Mouse (Mus musculus) midbrain, postnatal 0 days (tissue): Measurements from ENCODE around the gene Kdm7a. TPM values are rescaled to one million over a fixed set of nuclear protein-coding genes. Genes with fewer than 3 reads are reported as not detected.

Source experiments
- ATAC-seq: fragments of 200-750 bp; cut with Nextera tagmentation; 2 replicates; pipeline ENCODE4 v1.8.0; 2017; ENCODE audit warnings: moderate number of reproducible peaks, mild to moderate bottlenecking, moderate TSS enrichment, moderate library complexity; ENCODE audit not compliant: low FRiP score
- DNase-seq: peaks from one replicate; pipeline ENCODE4 v3.0.0-alpha.2; 2015; ENCODE audit warnings: low spot score
- H3K27ac ChIP-seq: fragments of 300-500 bp; sonication (generic); 2 replicates; pipeline ENCODE4 v1.5.1; 2014; ENCODE audit warnings: low read depth, mild to moderate bottlenecking, low read length, mixed read lengths
- H3K27me3 ChIP-seq: fragments of 300-500 bp; sonication (generic); 2 replicates; pipeline ENCODE4 v1.6.1; 2014; ENCODE audit warnings: low read length, control low read depth, mixed read lengths; ENCODE audit not compliant: insufficient read depth
- H3K36me3 ChIP-seq: fragments of 300-500 bp; sonication (generic); 2 replicates; pipeline ENCODE4 v1.6.1; 2014; ENCODE audit warnings: low read length, control low read depth, mixed read lengths; ENCODE audit not compliant: insufficient read depth
- H3K4me1 ChIP-seq: fragments of 300-500 bp; sonication (generic); 2 replicates; pipeline ENCODE4 v1.6.1; 2014; ENCODE audit warnings: mild to moderate bottlenecking, control low read depth, antibody characterized with exemption, low read length, mixed read lengths; ENCODE audit not compliant: insufficient read depth
- H3K4me2 ChIP-seq: fragments of 300-500 bp; sonication (generic); 2 replicates; pipeline ENCODE4 v1.6.1; 2014; ENCODE audit warnings: low read depth, mild to moderate bottlenecking, low read length, mixed read lengths; ENCODE audit not compliant: poor library complexity, severe bottlenecking
- H3K4me3 ChIP-seq: fragments of 300-500 bp; sonication (generic); 2 replicates; pipeline ENCODE4 v1.5.1; 2014; ENCODE audit warnings: low read depth, mild to moderate bottlenecking, low read length, moderate library complexity
- H3K9ac ChIP-seq: fragments of 300-500 bp; sonication (generic); replicated peaks from 2 replicates; pipeline ENCODE4 v1.6.1; 2014; ENCODE audit warnings: mild to moderate bottlenecking, low read length, moderate library complexity, mixed read lengths; ENCODE audit not compliant: poor library complexity, severe bottlenecking
- H3K9me3 ChIP-seq: fragments of 300-500 bp; sonication (generic); 2 replicates; pipeline ENCODE4 v1.6.1; 2016; ENCODE audit warnings: low read length, control low read depth
- CTCF ChIP-seq: IDR thresholded peaks from 2 replicates; pipeline ENCODE4 v1.5.1; 2016; ENCODE audit warnings: antibody characterized with exemption, mild to moderate bottlenecking
- WGBS: fragments of 180-500 bp; shearing (Covaris S2); extraction: QIAGEN DNeasy Blood & Tissue Kit; methylation state at CpG from one replicate; pipeline ENCODE4 v1.1.7; 2014; 5-methylcytosine and 5-hydroxymethylcytosine counted together
- polyA plus RNA-seq: library from polyadenylated mRNA; unstranded; fragments of >200 nt; fragmentation: Nextera tagmentation; extraction: Ambion mirVana; gene quantifications from 2 replicates; pipeline ENCODE4 v1.2.1, GENCODE M21; 2015
- total RNA-seq: library from RNA; depleted of rRNA; stranded (reverse); fragments of >200 nt; gene quantifications from 2 replicates; pipeline ENCODE4 v1.2.3, GENCODE M21; 2014

Kdm7a gene
- total and polyA plus RNA-seq, 2 experiments from 2014 or later, result 1.5 to 5.4 TPM

- WGBS, result 41% methylated on average over 8 of the region's 8 CpGs
- H3K4me3 ChIP-seq, result no peak overlapping the region
- H3K9ac ChIP-seq, result no peak overlapping the region
- H3K27ac ChIP-seq, result peak overlapping the region; percentile 51
- TF ChIP-seq CTCF, result no peak
- no peak overlapping the region for H3K4me2 ChIP-seq
- H3K27me3 ChIP-seq, result no peaks in the 10 kb centered on the region
- DNase-seq (peak; percentile 95), ATAC-seq (peak; percentile 54; the same call in 1 of the 2 replicates)
- no peaks in the 10 kb centered on the region for H3K9me3 ChIP-seq
- no peaks in the 10 kb centered on the region for H3K36me3 ChIP-seq
- no peaks in the 10 kb centered on the region for H3K4me1 ChIP-seq
These were observed 36.3 kb upstream of the Kdm7a start for GRCm38 (mm10) chr6:39242718-39243471.

GRCm38 (mm10) chr6:39241421-39241891 is 34.9 kb upstream of the Kdm7a start:
- H3K27me3 ChIP-seq, result no peaks in the 10 kb centered on the region
- no peak overlapping the region for H3K4me2 ChIP-seq
- H3K9ac ChIP-seq, result no peak overlapping the region
- no peak overlapping the region for H3K4me3 ChIP-seq
- DNase-seq (peak; percentile 16), ATAC-seq (no peak)
- H3K27ac ChIP-seq, result no peak overlapping the region
- WGBS, result 83% methylated on average over 4 of the region's 4 CpGs
- H3K9me3 ChIP-seq, result no peaks in the 10 kb centered on the region
- H3K36me3 ChIP-seq, result no peaks in the 10 kb centered on the region
- TF ChIP-seq CTCF, result no peak
- no peaks in the 10 kb centered on the region for H3K4me1 ChIP-seq

DNA sequence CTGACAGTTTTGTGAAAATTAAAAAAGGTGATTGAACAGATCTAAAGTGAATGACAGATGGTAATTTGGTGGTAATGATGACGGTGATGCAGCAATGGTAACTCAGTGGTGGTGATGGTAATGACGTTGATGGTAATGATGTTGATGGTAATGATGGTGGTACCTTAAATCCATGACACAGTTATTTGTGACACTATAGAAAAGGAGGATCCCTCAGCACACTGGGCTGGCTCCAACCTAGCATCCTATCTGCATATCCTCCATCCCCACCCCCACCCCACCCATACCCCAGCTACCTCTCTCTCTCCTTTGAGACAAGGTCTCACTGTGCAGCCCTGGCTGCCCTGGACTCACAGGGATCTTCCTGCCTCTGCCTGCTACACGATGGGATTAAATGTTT is 34.4 kb upstream of the Kdm7a start:
- no peak for DNase-seq
- Histone ChIP-seq H3K9me3 (no peaks in the 10 kb centered on the region), H3K27ac (no peak overlapping the region), H3K27me3 (no peaks in the 10 kb centered on the region), H3K9ac (no peak overlapping the region), H3K4me2 (no peak overlapping the region), H3K36me3 (no peaks in the 10 kb centered on the region), H3K4me3 (no peak overlapping the region), H3K4me1 (no peaks in the 10 kb centered on the region)
- no peak for ATAC-seq
- no peak for TF ChIP-seq CTCF
- WGBS, result 90% methylated on average over 3 of the region's 3 CpGs

- no peak for DNase-seq
- no peak overlapping the region for H3K4me2 ChIP-seq
- H3K4me3 ChIP-seq, result no peak overlapping the region
- no peak overlapping the region for H3K27ac ChIP-seq
- no peaks in the 10 kb centered on the region for H3K36me3 ChIP-seq
- H3K4me1 ChIP-seq, result no peaks in the 10 kb centered on the region
- 64% methylated on average over 3 of the region's 3 CpGs for WGBS
- no peaks in the 10 kb centered on the region for H3K9me3 ChIP-seq
- no peak overlapping the region for H3K9ac ChIP-seq
- no peaks in the 10 kb centered on the region for H3K27me3 ChIP-seq
- no peak for ATAC-seq
- no peak for TF ChIP-seq CTCF
These were observed 31.3 kb upstream of the Kdm7a start for GRCm38 (mm10) chr6:39237887-39238286.

DNA sequence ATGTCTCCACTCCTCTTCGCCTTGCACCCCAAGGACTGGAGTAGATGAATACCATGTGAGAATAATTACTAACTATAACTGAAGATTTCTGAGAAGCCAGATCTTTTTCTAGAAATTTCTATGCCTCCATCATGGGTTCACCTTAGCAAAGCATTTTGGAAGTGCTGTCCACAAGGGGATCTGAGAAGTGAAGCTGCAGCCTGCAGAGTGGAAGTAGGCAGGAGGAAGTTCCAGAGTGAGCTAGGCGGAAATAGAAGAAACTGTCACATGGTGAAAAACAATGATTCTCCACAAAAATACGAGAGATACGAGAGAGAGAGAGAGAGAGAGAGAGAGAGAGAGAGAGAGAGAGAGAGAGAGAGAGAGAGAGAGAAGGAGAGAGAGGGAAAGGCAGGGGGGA is 26.0 kb upstream of the Kdm7a start:
- H3K4me3 ChIP-seq, result no peak overlapping the region
- no peak for TF ChIP-seq CTCF
- DNase-seq (no peak), ATAC-seq (no peak)
- WGBS, result 92% methylated on average over 4 of the region's 4 CpGs
- no peak overlapping the region for H3K9ac ChIP-seq
- H3K36me3 ChIP-seq, result no peaks in the 10 kb centered on the region
- H3K9me3 ChIP-seq, result no peaks in the 10 kb centered on the region
- no peaks in the 10 kb centered on the region for H3K4me1 ChIP-seq
- no peak overlapping the region for H3K27ac ChIP-seq
- H3K27me3 ChIP-seq, result no peaks in the 10 kb centered on the region
- H3K4me2 ChIP-seq, result no peak overlapping the region

DNA sequence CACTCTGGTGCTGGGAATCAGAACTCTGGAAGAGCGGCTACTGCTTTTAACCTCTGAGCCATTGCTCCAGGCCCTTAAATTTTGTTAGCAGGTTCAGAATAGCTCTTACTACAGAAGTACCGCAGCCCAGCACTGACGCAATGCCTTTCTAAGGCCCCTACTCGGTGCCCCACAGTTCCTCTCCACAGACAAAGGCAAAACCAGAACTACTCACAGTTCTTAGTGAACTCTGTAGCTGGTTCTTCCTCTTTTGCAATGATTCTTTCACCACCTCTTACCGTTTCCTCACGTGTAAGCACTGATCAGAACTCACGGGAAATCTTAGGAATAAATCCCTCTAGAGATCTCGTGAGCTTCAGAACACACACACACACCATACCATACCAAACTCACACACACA is 24.1 kb upstream of the Kdm7a start:
- no peak overlapping the region for H3K4me3 ChIP-seq
- 83% methylated on average over 8 of the region's 8 CpGs for WGBS
- H3K9ac ChIP-seq, result no peak overlapping the region
- no peak for TF ChIP-seq CTCF
- ATAC-seq (no peak), DNase-seq (no peak)
- H3K27ac ChIP-seq, result no peak overlapping the region
- no peaks in the 10 kb centered on the region for H3K9me3 ChIP-seq
- no peak overlapping the region for H3K4me2 ChIP-seq
- no peaks in the 10 kb centered on the region for H3K4me1 ChIP-seq
- no peaks in the 10 kb centered on the region for H3K27me3 ChIP-seq
- no peaks in the 10 kb centered on the region for H3K36me3 ChIP-seq
